Mouse (Mus musculus): ENCODE measurements around the gene Wtap.

DNA sequence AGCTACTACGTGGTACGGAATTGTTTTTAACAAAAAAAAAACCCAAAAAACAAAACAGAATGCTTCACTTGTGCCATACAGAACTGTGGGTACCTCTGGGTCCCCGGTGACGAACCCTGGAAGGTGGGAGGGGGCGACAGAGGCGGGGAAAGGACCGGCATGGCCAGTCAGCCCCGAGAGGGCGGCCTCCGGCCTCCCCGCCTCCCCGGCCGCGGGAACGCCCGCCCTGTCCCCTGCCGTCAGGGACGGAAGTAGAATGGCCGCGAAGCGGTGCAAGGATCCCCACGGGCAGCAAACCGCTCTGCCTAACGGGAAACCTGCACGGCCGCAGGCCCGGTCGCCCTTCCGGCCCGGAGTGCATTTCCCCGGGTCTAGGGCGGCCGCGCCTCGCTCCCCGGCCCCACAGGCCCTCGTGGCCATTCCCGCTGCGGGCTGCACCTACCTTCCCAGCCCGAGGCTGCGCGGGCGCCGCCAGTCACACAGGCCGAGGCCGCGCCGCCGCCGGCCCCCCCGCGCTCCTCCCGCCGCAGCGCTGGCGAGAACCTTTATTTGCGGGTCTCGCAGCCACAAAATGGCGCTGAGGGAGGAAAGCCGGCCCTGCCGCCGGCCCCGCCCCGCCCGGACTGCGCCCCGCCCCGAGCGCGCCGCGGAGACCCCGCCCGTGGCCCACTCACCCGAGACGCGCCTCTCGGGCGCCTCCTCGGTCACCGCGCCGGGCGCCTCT is 2.2 kb downstream of the Wtap start:
- TF ChIP-seq CTCF (IDR thresholded peaks at IDR 0.05; ENCODE audit: low read depth) (no peak), EP300 (IDR thresholded peaks at IDR 0.05; ENCODE audit: low read depth) (no peak; the same call in 1 of the 2 replicates)
